Mouse (Mus musculus) right cerebral cortex, postnatal 36 days (tissue): ENCODE results near the gene Iffo1.

Experiments
- DNase-seq, 2 experiments: peaks; one replicate each; pipeline ENCODE4 v3.0.0; 2022; ENCODE audit warnings: low spot score in 2 of 2, mixed read lengths in 1 of 2

Gene Iffo1

DNA sequence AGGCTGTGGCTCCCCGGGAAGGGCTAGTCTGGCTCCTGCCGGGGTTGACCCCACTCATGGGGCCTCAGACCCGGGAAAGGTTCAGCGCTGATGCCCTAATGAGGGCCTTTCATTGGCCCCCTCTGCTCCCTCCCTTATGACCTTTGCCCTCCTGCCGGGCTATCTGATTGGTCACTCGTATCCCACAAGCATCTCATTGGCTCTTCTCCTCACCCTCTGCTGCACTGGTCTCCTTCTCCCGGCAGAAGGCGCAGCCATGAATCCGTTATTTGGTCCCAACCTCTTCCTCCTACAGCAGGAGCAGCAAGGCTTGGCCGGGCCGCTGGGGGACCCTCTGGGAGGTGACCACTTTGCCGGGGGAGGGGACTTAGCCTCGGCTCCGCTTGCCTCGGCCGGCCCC lies at the start of gene Iffo1:
TSS of gene Iffo1 (plus strand) at position 241 of the 400 bp plus-strand sequence.
- DNase-seq = peak; percentile 90 to 93

- peak; percentile 95 to 96 for DNase-seq
Measured at GRCm38 (mm10) chr6:125095391-125096278, 49.4 kb upstream of the Iffo1 start, which contains the start of gene Chd4. Gene Chd4 (plus strand): TSS chr6:125095981.

- DNase-seq = no peak
Measured at GRCm38 (mm10) chr6:125096279-125096596, 48.8 kb upstream of the Iffo1 start.

DNA sequence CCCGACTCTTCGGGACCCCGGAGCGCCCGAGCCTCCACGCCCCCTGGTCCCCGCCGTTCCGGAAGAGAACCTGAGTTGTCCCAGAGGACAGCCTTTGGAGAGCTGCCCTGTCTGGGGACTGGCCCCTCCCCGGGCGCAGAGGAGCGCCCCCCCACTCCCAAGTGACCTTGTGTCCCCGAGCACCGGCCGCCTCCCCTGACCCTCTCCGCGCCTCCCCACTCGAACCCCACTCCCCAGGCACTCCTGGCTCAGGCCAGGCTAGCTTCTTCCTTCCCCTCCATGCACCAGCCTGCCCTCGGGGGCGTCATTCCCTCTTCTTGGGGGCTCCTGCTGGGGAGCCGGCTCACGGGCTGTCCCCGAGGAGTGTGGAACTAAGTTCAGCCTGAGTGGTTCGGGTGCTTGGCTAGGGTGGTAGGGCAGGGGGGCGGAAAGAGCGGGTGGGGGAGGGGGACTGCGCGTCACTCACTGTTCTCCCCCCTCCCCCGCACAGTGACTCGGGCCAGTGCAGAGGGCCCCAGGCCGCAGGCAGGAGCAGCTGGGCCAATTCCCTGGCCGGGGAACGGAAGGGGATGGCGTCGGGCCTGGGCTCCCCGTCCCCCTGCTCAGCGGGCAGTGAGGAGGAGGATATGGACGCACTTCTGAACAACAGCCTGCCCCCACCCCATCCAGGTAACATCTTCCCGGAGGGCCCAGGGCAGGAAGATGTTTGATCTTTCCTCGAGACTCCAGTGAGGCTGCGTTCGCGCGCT lies 48.3 kb upstream of the Iffo1 start:
- peak in 1 of 2 experiments; percentile 30 for DNase-seq

DNA sequence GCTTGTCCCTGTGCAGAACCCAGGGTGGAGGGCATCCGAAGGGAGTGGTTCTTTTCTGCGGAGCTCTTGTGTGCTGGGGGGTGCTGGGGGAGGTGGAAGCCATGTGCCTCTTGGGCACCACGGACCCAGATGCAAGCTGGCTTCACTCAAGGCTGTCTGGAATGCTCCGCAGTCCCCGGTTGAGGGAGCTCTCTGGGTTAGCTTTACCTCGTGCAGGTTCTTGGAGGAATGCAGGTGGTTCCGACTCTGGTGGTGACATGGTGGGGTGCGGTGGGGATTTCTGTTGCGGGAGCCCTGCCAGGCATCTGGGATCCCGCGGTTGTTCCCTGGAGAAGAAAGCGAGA lies 47.7 kb upstream of the Iffo1 start:
- DNase-seq = no peak

DNA sequence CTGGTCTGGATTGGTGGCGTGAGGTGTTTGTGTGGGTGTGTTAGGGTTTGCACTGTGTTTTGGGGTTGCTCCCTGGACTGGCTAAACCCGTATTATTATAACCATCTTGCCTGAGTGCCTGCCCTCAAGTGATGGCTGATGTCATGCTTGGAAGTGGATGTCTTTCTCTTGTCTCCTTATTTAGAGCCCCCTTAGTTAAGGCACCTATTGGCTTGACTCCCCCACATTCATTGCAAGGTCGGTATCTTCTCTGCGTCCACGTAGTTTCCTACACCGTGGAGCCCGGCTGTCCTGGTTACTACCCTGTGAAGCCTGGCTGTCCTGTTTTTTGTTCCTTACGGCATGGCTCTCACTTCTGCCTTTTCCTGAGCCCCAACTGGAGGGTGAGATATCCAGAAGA lies 47.1 kb upstream of the Iffo1 start:
- DNase-seq = no peak

- DNase-seq = no peak
Measured at GRCm38 (mm10) chr6:125098513-125098912, 46.5 kb upstream of the Iffo1 start.

DNA sequence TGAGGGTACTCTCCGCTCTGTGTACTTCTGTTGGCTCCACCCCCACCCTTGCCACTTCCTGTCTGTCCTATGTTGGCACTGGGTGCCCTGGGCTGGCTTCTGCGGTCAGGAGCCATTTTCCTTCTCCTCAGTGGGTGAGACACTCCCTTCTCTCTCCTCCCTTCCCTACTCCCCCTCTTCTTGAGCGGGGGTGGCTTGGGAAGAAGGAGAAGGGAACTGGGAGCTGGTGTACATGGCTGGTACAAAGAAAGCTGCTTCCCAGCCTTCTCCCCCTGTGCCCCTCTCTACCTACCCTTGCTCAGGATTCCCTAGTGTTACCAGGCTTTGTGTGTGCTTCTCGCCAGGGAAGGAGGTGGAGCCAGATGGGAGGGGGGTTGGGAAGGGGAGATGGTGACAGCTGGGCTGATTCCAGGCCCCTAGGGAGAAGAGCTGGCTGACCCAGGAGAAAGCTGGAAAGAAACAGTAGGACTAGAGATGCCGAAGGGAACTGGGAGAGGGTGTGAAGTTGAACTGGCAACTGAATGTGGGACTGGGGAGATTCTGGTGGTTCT lies 45.5 kb upstream of the Iffo1 start:
- no peak for DNase-seq

DNA sequence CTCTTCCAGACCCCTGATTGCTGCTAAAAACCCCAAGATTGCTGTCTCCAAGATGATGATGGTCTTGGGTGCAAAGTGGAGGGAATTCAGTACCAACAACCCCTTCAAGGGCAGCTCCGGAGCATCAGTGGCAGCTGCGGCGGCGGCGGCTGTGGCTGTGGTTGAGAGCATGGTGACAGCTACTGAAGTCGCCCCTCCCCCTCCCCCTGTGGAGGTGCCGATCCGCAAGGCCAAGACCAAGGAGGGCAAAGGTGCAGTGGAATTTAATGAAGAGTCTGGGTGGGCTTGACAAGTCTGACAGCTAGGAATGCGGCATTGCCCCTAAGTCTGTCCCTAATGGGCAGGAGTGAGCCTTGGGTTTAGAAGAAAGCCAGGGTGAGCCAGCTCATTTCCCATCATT lies 43.6 kb upstream of the Iffo1 start:
- no peak for DNase-seq

DNA sequence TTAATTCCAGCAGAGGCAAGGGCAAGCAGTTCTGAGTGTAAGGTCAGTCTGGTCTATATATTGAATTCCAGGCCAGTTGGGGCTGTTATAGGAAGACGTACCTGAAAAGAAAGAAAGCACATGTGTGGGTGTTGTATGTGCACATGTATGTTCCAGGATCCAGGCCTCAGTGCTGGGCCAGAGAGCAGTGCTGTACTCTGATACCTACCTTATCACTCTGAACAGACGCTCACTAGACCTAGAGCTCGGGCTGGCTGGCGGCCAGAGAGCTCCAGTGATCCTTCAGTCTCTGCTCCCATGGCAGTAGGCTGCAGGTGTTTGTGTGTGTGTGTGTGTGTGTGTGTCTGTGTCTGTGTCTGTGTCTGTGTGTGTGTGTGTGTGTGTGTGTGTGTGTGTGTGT lies 40.8 kb upstream of the Iffo1 start:
- DNase-seq = no peak

DNA sequence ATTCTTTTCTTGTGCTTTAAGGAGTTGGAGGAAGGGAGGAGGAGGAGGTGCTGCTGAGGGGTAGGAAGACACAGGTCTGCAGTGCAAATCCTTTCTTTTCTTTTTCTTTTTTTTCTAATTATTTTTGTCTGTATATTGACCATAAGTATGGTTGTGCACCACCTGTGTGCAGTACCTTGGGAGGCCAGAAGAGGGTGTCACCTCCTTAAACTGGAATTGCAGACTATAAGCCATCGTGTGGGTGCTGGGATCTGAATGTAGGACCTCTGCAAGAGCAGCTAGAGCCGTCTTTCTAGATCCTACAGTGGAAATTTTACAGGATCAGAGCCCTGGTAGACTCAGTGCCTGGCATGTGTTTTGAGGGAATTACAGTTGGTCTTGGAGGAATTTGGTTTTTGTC lies 37.3 kb upstream of the Iffo1 start:
- no peak for DNase-seq

GRCm38 (mm10) chr6:125109371-125109770 lies 35.7 kb upstream of the Iffo1 start:
- DNase-seq = no peak

GRCm38 (mm10) chr6:125110927-125111326 lies 34.1 kb upstream of the Iffo1 start:
- no peak for DNase-seq

DNA sequence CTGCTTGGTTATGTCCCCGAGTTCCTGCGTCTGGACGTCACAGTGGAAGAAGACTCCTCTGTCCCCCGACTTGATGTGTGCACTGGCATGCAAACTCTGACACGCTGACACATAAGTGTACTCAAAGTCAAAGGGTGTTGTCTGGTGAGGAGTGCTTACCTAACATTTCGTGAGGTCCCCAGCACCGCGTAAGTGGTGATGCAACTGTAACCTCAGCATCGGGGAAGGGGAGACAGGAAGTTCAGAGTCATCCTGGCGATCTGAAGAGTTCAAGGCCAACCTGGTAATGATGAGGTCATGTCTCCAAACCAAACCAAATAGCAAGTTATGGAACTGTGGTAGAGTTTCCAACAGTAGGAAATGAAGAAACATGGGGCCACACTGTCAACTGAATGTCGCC lies 32.5 kb upstream of the Iffo1 start:
- DNase-seq = no peak

DNA sequence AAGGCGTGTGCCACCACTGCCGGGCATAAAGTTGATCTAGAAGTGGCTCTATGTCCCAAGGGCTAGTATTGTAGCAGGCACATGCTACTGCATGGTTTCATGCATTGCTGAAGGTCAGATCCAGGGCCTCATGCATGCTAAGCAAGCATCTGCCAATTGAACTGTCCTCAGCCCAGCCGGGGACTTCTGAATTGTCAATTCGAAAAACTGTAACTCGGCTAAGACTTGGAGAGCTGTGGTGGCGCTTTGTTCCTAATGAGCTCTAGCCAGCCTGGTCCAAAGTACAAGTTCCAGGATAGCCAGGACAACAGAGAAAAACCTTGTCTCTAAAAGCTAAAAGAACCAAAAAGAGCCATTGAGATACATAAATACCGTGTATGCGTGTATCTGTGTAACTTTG lies 25.7 kb upstream of the Iffo1 start:
- DNase-seq = no peak

GRCm38 (mm10) chr6:125128724-125129123 lies 16.3 kb upstream of the Iffo1 start:
- no peak for DNase-seq

DNA sequence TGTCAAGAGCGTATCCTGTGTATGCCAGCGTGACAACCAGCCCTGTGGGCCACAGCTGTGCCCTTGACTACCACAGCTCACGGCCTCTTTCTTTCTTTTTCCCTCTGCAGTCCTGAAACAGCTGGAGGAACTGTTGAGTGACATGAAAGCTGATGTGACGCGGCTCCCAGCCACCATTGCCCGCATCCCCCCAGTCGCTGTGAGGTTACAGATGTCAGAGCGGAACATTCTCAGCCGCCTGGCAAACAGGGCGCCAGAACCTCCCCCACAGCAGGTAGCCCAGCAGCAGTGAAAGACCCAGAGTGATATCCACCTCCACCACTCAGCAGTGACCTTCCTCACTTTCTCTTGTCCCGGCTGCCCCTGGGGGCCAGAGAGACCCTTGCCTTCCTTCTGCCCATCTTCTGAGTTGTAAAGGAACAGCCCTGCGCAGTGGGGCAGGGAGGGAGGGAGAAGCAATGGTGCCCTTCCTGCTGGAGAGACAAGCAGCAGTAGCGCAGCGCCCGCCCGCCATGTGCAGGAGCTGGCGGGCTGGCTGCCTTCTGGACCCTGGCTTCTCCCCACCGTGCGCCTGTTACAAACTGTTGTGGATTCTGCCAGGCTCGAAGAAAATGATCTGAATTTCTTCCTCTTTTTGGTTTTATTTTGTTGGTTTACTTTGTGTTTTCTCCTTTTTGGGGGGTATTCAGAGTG lies 15.2 kb upstream of the Iffo1 start:
- no peak for DNase-seq

- DNase-seq = peak; percentile 65 to 77
Measured at GRCm38 (mm10) chr6:125131302-125132156, 13.5 kb upstream of the Iffo1 start, which contains the start of gene Nop2. Gene Nop2 (plus strand): TSS chr6:125131909.

DNA sequence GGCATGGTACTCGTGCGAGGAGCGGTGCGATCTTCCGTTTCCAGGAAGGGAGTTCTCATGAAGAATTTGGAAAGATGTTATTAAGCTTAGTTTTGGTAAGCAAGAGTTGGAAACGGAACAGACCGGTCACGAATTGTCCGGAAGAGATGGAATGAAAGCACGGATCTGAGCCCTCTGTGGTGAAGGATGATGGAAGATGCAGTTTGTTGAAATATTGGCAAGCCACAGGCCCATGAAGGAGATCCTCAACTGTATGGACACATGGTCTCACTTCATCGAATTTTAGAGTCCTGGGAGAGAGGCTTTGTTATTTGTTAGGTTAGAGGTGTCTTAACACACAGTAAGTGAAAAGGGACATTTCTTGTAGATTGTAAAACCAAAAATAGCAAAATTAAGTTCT lies 12.6 kb upstream of the Iffo1 start:
- no peak for DNase-seq

DNA sequence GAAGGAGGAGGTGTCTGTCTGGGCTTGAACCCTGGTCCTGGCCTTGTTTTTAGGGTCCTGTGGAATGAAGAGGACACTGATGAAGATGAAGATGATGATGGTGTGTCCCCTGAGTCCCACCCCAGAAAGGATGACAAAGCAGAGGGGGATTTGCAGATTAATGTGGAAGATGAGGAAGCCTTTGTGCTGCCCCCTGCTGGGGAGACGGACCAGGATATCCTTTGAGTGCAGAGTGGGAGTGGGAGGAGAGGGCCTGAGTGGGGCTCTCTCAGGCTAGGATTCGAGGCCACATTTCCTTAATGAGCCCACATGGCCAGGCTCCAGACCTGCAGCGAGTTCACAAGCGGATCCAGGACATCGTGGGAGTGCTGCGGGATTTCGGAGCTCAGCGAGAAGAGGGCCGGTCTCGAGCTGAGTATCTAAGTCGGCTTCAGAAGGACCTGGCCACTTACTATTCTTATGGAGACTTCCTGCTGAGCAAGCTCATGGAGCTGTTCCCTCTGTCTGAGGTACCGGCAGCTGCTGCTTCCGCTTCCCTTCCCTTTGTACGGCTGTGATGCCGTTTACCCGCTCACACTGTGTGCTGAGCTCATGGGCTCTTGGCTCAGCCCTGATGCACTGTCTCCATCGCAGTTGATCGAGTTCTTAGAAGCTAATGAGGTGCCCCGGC lies 7.9 kb upstream of the Iffo1 start:
- no peak for DNase-seq

DNA sequence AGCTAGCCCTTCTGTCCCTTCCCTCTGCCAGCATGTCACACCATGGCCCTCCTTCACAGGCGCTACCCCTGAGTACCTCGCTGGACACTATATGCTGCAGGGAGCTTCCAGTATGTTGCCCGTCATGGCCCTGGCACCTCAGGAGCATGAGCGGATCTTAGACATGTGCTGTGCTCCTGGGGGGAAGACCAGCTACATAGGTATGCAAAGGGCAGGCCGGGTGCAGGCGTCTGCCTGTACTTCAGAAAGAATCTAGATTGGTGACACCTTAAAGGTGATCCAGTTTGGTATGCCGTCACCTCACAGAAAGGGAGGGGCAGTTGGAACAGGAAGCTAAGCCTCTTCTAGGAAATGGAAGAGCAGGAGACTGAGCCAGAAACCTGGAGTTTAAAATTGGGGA lies 5.3 kb upstream of the Iffo1 start:
- no peak for DNase-seq
